ENCODE assay signal across 17 mouse cellular contexts in the genomic region with DNA sequence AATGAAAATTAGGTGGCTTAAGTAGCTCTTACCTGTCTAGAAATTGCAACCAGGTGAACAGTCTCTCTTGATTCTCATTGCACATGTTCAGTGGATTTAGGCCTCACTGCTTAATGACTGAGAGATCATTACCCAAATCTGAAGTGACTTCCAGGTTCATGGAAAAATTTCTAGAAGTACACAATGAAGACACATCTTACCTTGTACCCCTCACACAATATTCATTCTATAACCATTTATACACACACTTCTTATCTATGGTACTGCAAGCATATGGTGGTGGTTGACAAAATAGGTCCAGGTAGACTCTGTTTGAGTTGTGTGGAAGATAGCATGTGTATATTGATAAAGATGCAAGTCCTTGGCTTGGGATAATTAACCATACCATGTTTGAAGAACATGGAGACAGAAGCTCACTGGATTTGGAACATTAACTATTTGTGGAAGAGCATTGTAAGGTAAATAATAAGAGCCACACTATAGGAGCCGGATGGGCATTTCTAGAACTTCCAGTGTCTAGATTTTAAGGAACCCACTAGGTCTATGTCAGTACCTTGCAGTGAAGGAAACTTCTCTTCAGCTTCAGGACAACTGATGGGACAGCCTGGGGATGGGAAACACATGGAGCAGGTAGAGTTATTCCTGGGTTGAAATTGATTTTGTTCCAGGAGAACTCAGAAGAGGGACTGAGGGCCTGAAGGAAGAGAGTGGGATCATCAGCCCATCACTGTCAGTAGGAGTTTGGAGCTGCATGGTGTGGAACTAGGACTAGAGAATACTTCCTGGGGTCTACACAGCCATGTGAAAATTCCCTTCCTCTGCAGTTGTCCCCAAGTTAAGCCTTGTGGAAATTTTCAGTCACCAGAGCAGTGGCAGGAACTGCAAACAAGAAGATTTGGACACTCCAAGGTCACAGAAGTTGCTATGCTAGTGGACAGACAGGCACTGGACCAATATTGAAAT. TPM values are rescaled to one million over a fixed set of nuclear protein-coding genes. Genes with fewer than 3 reads are reported as not detected.
DNase-seq lines count a peak whose midpoint lies in the region; ATAC-seq lines count a peak whose summit lies in the region.
"Had no signal": no experiment of that assay in that cellular context is flagged by ENCODE, and none has a peak within 500 bp of the region (broad histone marks: within the 10 kb centered on the region; RNA-seq: fewer than 3 reads in every experiment).

No protein-coding gene starts in this region.

- no peak overlapping the region for H3K4me3 ChIP-seq in forebrain, embryonic 11.5 days (ENCODE audit: low read depth, low read length)
- H3K4me3 ChIP-seq in forebrain, embryonic 15.5 days: no peak overlapping the region
- H3K4me3 ChIP-seq in hindbrain, embryonic 14.5 days (replicated peaks; ENCODE audit: low read length): no peak overlapping the region
- H3K4me3 ChIP-seq in hindbrain, embryonic 10.5 days: no peak overlapping the region
- H3K4me3 ChIP-seq in midbrain, embryonic 12.5 days: no peak overlapping the region
- no peak overlapping the region for H3K4me3 ChIP-seq in midbrain, embryonic 10.5 days
- no peak overlapping the region for H3K4me3 ChIP-seq in stomach, embryonic 16.5 days (replicated peaks; ENCODE audit: low read length)
- H3K4me3 ChIP-seq: forebrain, embryonic 13.5 days; heart, embryonic 10.5 days had no signal

- no peak overlapping the region for H3K4me2 ChIP-seq in forebrain, embryonic 11.5 days (ENCODE audit: low read depth, low read length, severe bottlenecking)
- no peak overlapping the region for H3K4me2 ChIP-seq in forebrain, embryonic 15.5 days (replicated peaks)
- no peak overlapping the region for H3K4me2 ChIP-seq in hindbrain, embryonic 14.5 days (replicated peaks)
- no peak overlapping the region for H3K4me2 ChIP-seq in midbrain, embryonic 12.5 days (replicated peaks)
- no peak overlapping the region for H3K4me2 ChIP-seq in stomach, embryonic 16.5 days (ENCODE audit: low read depth, low read length)
- H3K4me2 ChIP-seq: forebrain, embryonic 13.5 days had no signal

- no peak overlapping the region for H3K27ac ChIP-seq in forebrain, embryonic 11.5 days (ENCODE audit: low read depth, low read length)
- no peak overlapping the region for H3K27ac ChIP-seq in forebrain, embryonic 15.5 days (replicated peaks)
- no peak overlapping the region for H3K27ac ChIP-seq in hindbrain, embryonic 14.5 days
- H3K27ac ChIP-seq in hindbrain, embryonic 10.5 days: no peak overlapping the region
- H3K27ac ChIP-seq in midbrain, embryonic 12.5 days (replicated peaks): no peak overlapping the region
- no peak overlapping the region for H3K27ac ChIP-seq in midbrain, embryonic 10.5 days (replicated peaks)
- no peak overlapping the region for H3K27ac ChIP-seq in stomach, embryonic 16.5 days (ENCODE audit: low read length)
- H3K27ac ChIP-seq: forebrain, embryonic 13.5 days; heart, embryonic 10.5 days had no signal

- WGBS in forebrain, embryonic 11.5 days: 62% methylated on average over 1 of the region's 1 CpGs
- WGBS in forebrain, embryonic 15.5 days: 73% methylated on average over 1 of the region's 1 CpGs
- WGBS in hindbrain, embryonic 14.5 days: 64% methylated on average over 1 of the region's 1 CpGs
- 69% methylated on average over 1 of the region's 1 CpGs for WGBS in hindbrain, embryonic 10.5 days
- 56% methylated on average over 1 of the region's 1 CpGs for WGBS in midbrain, embryonic 12.5 days
- WGBS in midbrain, embryonic 10.5 days: 61% methylated on average over 1 of the region's 1 CpGs
- 63% methylated on average over 1 of the region's 1 CpGs for WGBS in stomach, embryonic 16.5 days

- no peak overlapping the region for H3K9ac ChIP-seq in forebrain, embryonic 11.5 days (ENCODE audit: low read length)
- H3K9ac ChIP-seq in forebrain, embryonic 15.5 days (replicated peaks): no peak overlapping the region
- H3K9ac ChIP-seq in hindbrain, embryonic 14.5 days: no peak overlapping the region
- H3K9ac ChIP-seq in midbrain, embryonic 12.5 days (replicated peaks): no peak overlapping the region
- no peak overlapping the region for H3K9ac ChIP-seq in stomach, embryonic 16.5 days (ENCODE audit: low read length)
- H3K9ac ChIP-seq: forebrain, embryonic 13.5 days had no signal

- no peaks in the 10 kb centered on the region for H3K4me1 ChIP-seq in forebrain, embryonic 11.5 days (replicated peaks; ENCODE audit: control insufficient read depth, insufficient read depth, low read length)
- H3K4me1 ChIP-seq in forebrain, embryonic 15.5 days: no peaks in the 10 kb centered on the region
- H3K4me1 ChIP-seq in hindbrain, embryonic 14.5 days (replicated peaks; ENCODE audit: control insufficient read depth, insufficient read depth, low read length): no peaks in the 10 kb centered on the region
- H3K4me1 ChIP-seq in hindbrain, embryonic 10.5 days (replicated peaks): no peaks in the 10 kb centered on the region
- H3K4me1 ChIP-seq in midbrain, embryonic 12.5 days: no peaks in the 10 kb centered on the region
- no peaks in the 10 kb centered on the region for H3K4me1 ChIP-seq in midbrain, embryonic 10.5 days
- H3K4me1 ChIP-seq in stomach, embryonic 16.5 days (ENCODE audit: control insufficient read depth, insufficient read depth, low read length): no peaks in the 10 kb centered on the region
- H3K4me1 ChIP-seq: forebrain, embryonic 13.5 days; heart, embryonic 10.5 days had no signal

- no peak for DNase-seq in forebrain, embryonic 11.5 days (ENCODE audit: low spot score)
- no peak for DNase-seq in hindbrain, embryonic 14.5 days (ENCODE audit: low spot score)
- DNase-seq in hindbrain, embryonic 10.5 days (ENCODE audit: low spot score): no peak
- DNase-seq in midbrain, embryonic 10.5 days (ENCODE audit: low spot score): no peak
- DNase-seq in T-cell, adult 2 months (ENCODE audit: low spot score): no peak
- DNase-seq: adrenal gland, postnatal 10 days; cerebellum, adult 9-11 months; kidney, adult 18-20 months; kidney, postnatal 36 days; left cerebral cortex, postnatal 4 days; spleen, adult 18-20 months had no signal

- peak; percentile 42; the same call in 1 of the 2 replicates for ATAC-seq in forebrain, embryonic 11.5 days (replicated peaks; ENCODE audit: low FRiP score)
- ATAC-seq in forebrain, embryonic 15.5 days (replicated peaks): no peak
- ATAC-seq in hindbrain, embryonic 14.5 days (ENCODE audit: low FRiP score): peak; percentile 57; the same call in 1 of the 2 replicates
- ATAC-seq in midbrain, embryonic 12.5 days (ENCODE audit: low FRiP score, low read depth): peak; percentile 76
- peak; percentile 47; the same call in 1 of the 2 replicates for ATAC-seq in stomach, embryonic 16.5 days (ENCODE audit: insufficient read depth, low FRiP score)
- ATAC-seq: forebrain, embryonic 13.5 days had no signal

- H3K9me3 ChIP-seq in forebrain, embryonic 11.5 days (ENCODE audit: control insufficient read depth, low read length): peaks cover 3% of the 10 kb centered on the region; the same call in 1 of the 2 replicates
- peaks cover 46% of the 10 kb centered on the region for H3K9me3 ChIP-seq in forebrain, embryonic 15.5 days
- peaks cover 46% of the 10 kb centered on the region for H3K9me3 ChIP-seq in hindbrain, embryonic 14.5 days (ENCODE audit: control insufficient read depth, low read length)
- H3K9me3 ChIP-seq in hindbrain, embryonic 10.5 days: peaks cover 49% of the 10 kb centered on the region
- peaks cover 22% of the 10 kb centered on the region for H3K9me3 ChIP-seq in midbrain, embryonic 12.5 days
- H3K9me3 ChIP-seq in midbrain, embryonic 10.5 days (replicated peaks): peaks cover 55% of the 10 kb centered on the region
- H3K9me3 ChIP-seq in stomach, embryonic 16.5 days (replicated peaks; ENCODE audit: control insufficient read depth, low read length): peaks cover 11% of the 10 kb centered on the region; the same call in 1 of the 2 replicates

- H3K36me3 ChIP-seq in forebrain, embryonic 11.5 days (ENCODE audit: control insufficient read depth, insufficient read depth, low read length): no peaks in the 10 kb centered on the region
- H3K36me3 ChIP-seq in forebrain, embryonic 15.5 days: no peaks in the 10 kb centered on the region
- no peaks in the 10 kb centered on the region for H3K36me3 ChIP-seq in hindbrain, embryonic 14.5 days (replicated peaks; ENCODE audit: control insufficient read depth, insufficient read depth)
- H3K36me3 ChIP-seq in hindbrain, embryonic 10.5 days: no peaks in the 10 kb centered on the region
- H3K36me3 ChIP-seq in midbrain, embryonic 12.5 days: no peaks in the 10 kb centered on the region
- H3K36me3 ChIP-seq in midbrain, embryonic 10.5 days: no peaks in the 10 kb centered on the region
- H3K36me3 ChIP-seq in stomach, embryonic 16.5 days (ENCODE audit: control insufficient read depth, insufficient read depth, low read length): no peaks in the 10 kb centered on the region
- H3K36me3 ChIP-seq: heart, embryonic 10.5 days had no signal

- no peaks in the 10 kb centered on the region for H3K27me3 ChIP-seq in forebrain, embryonic 11.5 days (ENCODE audit: control insufficient read depth, insufficient read depth, low read length)
- H3K27me3 ChIP-seq in forebrain, embryonic 15.5 days: no peaks in the 10 kb centered on the region
- no peaks in the 10 kb centered on the region for H3K27me3 ChIP-seq in hindbrain, embryonic 14.5 days (ENCODE audit: control insufficient read depth, insufficient read depth, low read length)
- no peaks in the 10 kb centered on the region for H3K27me3 ChIP-seq in hindbrain, embryonic 10.5 days (ENCODE audit: insufficient read depth, poor library complexity, severe bottlenecking)
- H3K27me3 ChIP-seq in midbrain, embryonic 12.5 days: no peaks in the 10 kb centered on the region
- no peaks in the 10 kb centered on the region for H3K27me3 ChIP-seq in midbrain, embryonic 10.5 days (ENCODE audit: low read depth, poor library complexity, severe bottlenecking)
- no peaks in the 10 kb centered on the region for H3K27me3 ChIP-seq in stomach, embryonic 16.5 days (ENCODE audit: control insufficient read depth, insufficient read depth, low read length)
- H3K27me3 ChIP-seq: forebrain, embryonic 13.5 days had no signal

RNA-seq across cellular contexts. Expression of a gene that starts 33.7 kb away (rescaled TPM):
- polyA plus RNA-seq in forebrain, embryonic 11.5 days (2014; fragmentation: Nextera tagmentation; extraction: Ambion mirVana): not detected in 2 replicates
- 0.06 TPM in 1 of 2 replicates, not detected in the other for polyA plus RNA-seq in forebrain, embryonic 15.5 days (2015; fragmentation: Nextera tagmentation; extraction: Ambion mirVana)
- polyA plus RNA-seq in hindbrain, embryonic 14.5 days (2014; fragmentation: Nextera tagmentation; extraction: Ambion mirVana): 0.07 and 0.09 TPM in 2 replicates
- polyA plus RNA-seq in hindbrain, embryonic 10.5 days (2016; fragmentation: Nextera tagmentation; extraction: Ambion mirVana): 0.05 and 0.11 TPM in 2 replicates
- polyA plus RNA-seq in midbrain, embryonic 12.5 days (2016; fragmentation: Nextera tagmentation; extraction: Ambion mirVana): 0.10 TPM in 2 replicates
- 0.06 and 0.23 TPM in 2 replicates for polyA plus RNA-seq in midbrain, embryonic 10.5 days (2016; fragmentation: Nextera tagmentation; extraction: Ambion mirVana)
- 0.19 and 0.32 TPM in 2 replicates for polyA plus RNA-seq in stomach, embryonic 16.5 days (2015; fragmentation: Nextera tagmentation; extraction: Ambion mirVana)
- polyA plus RNA-seq: testis, adult 2 months had no signal

RNA-seq across cellular contexts. Expression of a gene that starts 46.8 kb away (rescaled TPM):
- 0.29 and 0.41 TPM in 2 replicates for polyA plus RNA-seq in forebrain, embryonic 11.5 days (2014; fragmentation: Nextera tagmentation; extraction: Ambion mirVana)
- polyA plus RNA-seq in forebrain, embryonic 15.5 days (2015; fragmentation: Nextera tagmentation; extraction: Ambion mirVana): 0.36 and 0.42 TPM in 2 replicates
- 0.48 and 0.80 TPM in 2 replicates for polyA plus RNA-seq in hindbrain, embryonic 14.5 days (2014; fragmentation: Nextera tagmentation; extraction: Ambion mirVana)
- 0.21 and 0.39 TPM in 2 replicates for polyA plus RNA-seq in hindbrain, embryonic 10.5 days (2016; fragmentation: Nextera tagmentation; extraction: Ambion mirVana)
- 0.60 and 0.71 TPM in 2 replicates for polyA plus RNA-seq in midbrain, embryonic 12.5 days (2016; fragmentation: Nextera tagmentation; extraction: Ambion mirVana)
- polyA plus RNA-seq in midbrain, embryonic 10.5 days (2016; fragmentation: Nextera tagmentation; extraction: Ambion mirVana): 0.46 and 0.47 TPM in 2 replicates
- 0.20 and 0.25 TPM in 2 replicates for polyA plus RNA-seq in stomach, embryonic 16.5 days (2015; fragmentation: Nextera tagmentation; extraction: Ambion mirVana)

RNA-seq across cellular contexts. Expression of a gene that starts 55.5 kb away (rescaled TPM):
- polyA plus RNA-seq in forebrain, embryonic 11.5 days (2014; fragmentation: Nextera tagmentation; extraction: Ambion mirVana): 2.6 and 2.9 TPM in 2 replicates
- 0.84 and 1.1 TPM in 2 replicates for polyA plus RNA-seq in forebrain, embryonic 15.5 days (2015; fragmentation: Nextera tagmentation; extraction: Ambion mirVana)
- 2.9 and 3.8 TPM in 2 replicates for polyA plus RNA-seq in hindbrain, embryonic 14.5 days (2014; fragmentation: Nextera tagmentation; extraction: Ambion mirVana)
- polyA plus RNA-seq in hindbrain, embryonic 10.5 days (2016; fragmentation: Nextera tagmentation; extraction: Ambion mirVana): 1.5 and 3.1 TPM in 2 replicates
- 2.5 and 2.8 TPM in 2 replicates for polyA plus RNA-seq in midbrain, embryonic 12.5 days (2016; fragmentation: Nextera tagmentation; extraction: Ambion mirVana)
- polyA plus RNA-seq in midbrain, embryonic 10.5 days (2016; fragmentation: Nextera tagmentation; extraction: Ambion mirVana): 2.6 and 2.7 TPM in 2 replicates
- polyA plus RNA-seq in stomach, embryonic 16.5 days (2015; fragmentation: Nextera tagmentation; extraction: Ambion mirVana): 2.0 and 2.6 TPM in 2 replicates
